Mouse (Mus musculus): ENCODE data around the gene Polr1c. TPM values are rescaled to one million over a fixed set of nuclear protein-coding genes. Genes with fewer than 3 reads are reported as not detected.
A peak's percentile ranks its signal among the peaks of the same experiment; 100 is the strongest.

The Polr1c gene
- total RNA-seq, 2 experiments from 2014 or later: 18.5 to 21.8 TPM

GRCm38 (mm10) chr17:46210550-46210949 lies 37.3 kb downstream of the Polr1c start:
- no peak for DNase-seq

GRCm38 (mm10) chr17:46206676-46207075 lies 41.2 kb downstream of the Polr1c start:
- DNase-seq: no peak

- peak; percentile 28 for DNase-seq
These were observed 44.8 kb downstream of the Polr1c start for GRCm38 (mm10) chr17:46203078-46203477.

GRCm38 (mm10) chr17:46202421-46203071 lies 45.3 kb downstream of the Polr1c start, which contains the start of the genes Polh and Xpo5:
Gene Polh (minus strand): TSS chr17:46202645.
Gene Xpo5 (plus strand): TSS chr17:46202782.
- peak; percentile 93 for DNase-seq

GRCm38 (mm10) chr17:46201151-46201550 lies 46.7 kb downstream of the Polr1c start:
- DNase-seq: no peak

Small RNA genes within 50 kb of the gene (microRNA-seq; reads per million reads assigned to microRNA genes)
- 0 reads per million in 2 experiments for gene Mir693

Other genes with a start within 250 kb of the Polr1c start
- gene Vegfa, start 215.7 kb downstream of the Polr1c start, total RNA-seq (2021): 100 to 1,000 TPM in 1 of 2 experiments, 10 to 100 TPM in 1; 73.8 to 125 TPM
- 10 to 100 TPM; 62.6 to 63.8 TPM for gene Mrps18a, start 137.1 kb downstream of the Polr1c start, total RNA-seq (2021)
- under 1 TPM; 0.49 to 0.84 TPM for gene Rsph9, start 103.8 kb downstream of the Polr1c start, total RNA-seq (2021)
- 10 to 100 TPM; 14.0 to 14.7 TPM for gene Mad2l1bp, start 94.5 kb downstream of the Polr1c start, total RNA-seq (2021)
- gene Gtpbp2, start 87.0 kb downstream of the Polr1c start, total RNA-seq (2021): 10 to 100 TPM; 44.9 to 59.2 TPM
- 10 to 100 TPM; 13.7 to 14.9 TPM for gene Polh, start 45.4 kb downstream of the Polr1c start, total RNA-seq (2021)
- gene Xpo5, start 45.3 kb downstream of the Polr1c start, total RNA-seq (2021): 10 to 100 TPM; 15.8 to 18.8 TPM
- 10 to 100 TPM; 53.6 to 66.6 TPM for gene Yipf3, start within 50 bp of the Polr1c start, total RNA-seq (2021)
- under 1 TPM; 0.54 to 0.79 TPM for gene Lrrc73, start 5.5 kb upstream of the Polr1c start, total RNA-seq (2021)
- 10 to 100 TPM; 42.3 to 64.0 TPM for gene Tjap1, start 35.0 kb upstream of the Polr1c start, total RNA-seq (2021)
- gene Dlk2, start 49.4 kb upstream of the Polr1c start, total RNA-seq (2021): under 1 TPM; 0.35 to 0.79 TPM
- 1 to 10 TPM; 3.5 to 4.2 TPM for gene Abcc10, start 80.3 kb upstream of the Polr1c start, total RNA-seq (2021)
- gene Zfp318, start 135.7 kb upstream of the Polr1c start, total RNA-seq (2021): 10 to 100 TPM; 17.5 to 24.1 TPM
- gene Crip3, start 180.9 kb upstream of the Polr1c start, total RNA-seq (2021): 1 to 10 TPM; 1.9 to 2.0 TPM
- under 1 TPM in 1 of 2 experiments, not detected in 1; 0.36 TPM for gene Slc22a7, start 190.4 kb upstream of the Polr1c start, total RNA-seq (2021)
- gene Ttbk1, start 239.6 kb upstream of the Polr1c start, total RNA-seq (2021): 1 to 10 TPM; 3.9 to 4.5 TPM
- 1 to 10 TPM; 4.9 to 5.2 TPM for gene Dnph1, start 248.7 kb upstream of the Polr1c start, total RNA-seq (2021)

Data from gastrocnemius, postnatal 10 days (tissue).